Mouse (Mus musculus) liver, embryonic 15.5 days (tissue): Measurements from ENCODE around the gene Scin. TPM values are rescaled to one million over a fixed set of nuclear protein-coding genes. Genes with fewer than 3 reads are reported as not detected.

ENCODE experiments used
- ATAC-seq: fragments of 200-750 bp; cut with Nextera tagmentation; 2 replicates; pipeline ENCODE4 v1.8.0; 2017; ENCODE audit warnings: moderate number of reproducible peaks, mild to moderate bottlenecking, moderate library complexity; ENCODE audit not compliant: insufficient read depth
- H3K27ac ChIP-seq: fragments of 300-500 bp; sonication (generic); replicated peaks from 2 replicates; pipeline ENCODE4 v1.5.1; 2015; ENCODE audit warnings: mild to moderate bottlenecking, inconsistent platforms
- H3K27me3 ChIP-seq: fragments of 300-500 bp; sonication (generic); 2 replicates; pipeline ENCODE4 v1.6.1; 2015; ENCODE audit warnings: mild to moderate bottlenecking, inconsistent platforms
- H3K36me3 ChIP-seq: fragments of 300-500 bp; sonication (generic); replicated peaks from 2 replicates; pipeline ENCODE4 v1.6.1; 2015; ENCODE audit warnings: moderate library complexity, mild to moderate bottlenecking, inconsistent platforms
- H3K4me1 ChIP-seq: fragments of 300-500 bp; sonication (generic); replicated peaks from 2 replicates; pipeline ENCODE4 v1.6.1; 2015; ENCODE audit warnings: inconsistent platforms
- H3K4me2 ChIP-seq: fragments of 300-500 bp; sonication (generic); 2 replicates; pipeline ENCODE4 v1.6.1; 2015; ENCODE audit warnings: moderate library complexity, mild to moderate bottlenecking, inconsistent platforms
- H3K4me3 ChIP-seq: fragments of 300-500 bp; sonication (generic); replicated peaks from 2 replicates; pipeline ENCODE4 v1.5.1; 2015; ENCODE audit warnings: mild to moderate bottlenecking, inconsistent platforms
- H3K9ac ChIP-seq: fragments of 300-500 bp; sonication (generic); 2 replicates; pipeline ENCODE4 v1.6.1; 2015; ENCODE audit warnings: moderate library complexity, mild to moderate bottlenecking, inconsistent platforms
- H3K9me3 ChIP-seq: fragments of 300-500 bp; sonication (generic); replicated peaks from 2 replicates; pipeline ENCODE4 v1.6.1; 2016; ENCODE audit warnings: inconsistent platforms
- WGBS: fragments of 180-500 bp; shearing (Covaris S2); methylation state at CpG from one replicate; pipeline ENCODE4 v1.1.7; 2015; ENCODE audit warnings: mixed read lengths; ENCODE audit not compliant: insufficient replicate concordance; 5-methylcytosine and 5-hydroxymethylcytosine counted together
- polyA plus RNA-seq: library from polyadenylated mRNA; unstranded; fragments of >200 nt; fragmentation: Nextera tagmentation; extraction: Ambion mirVana; gene quantifications from 2 replicates; pipeline ENCODE4 v1.2.1, GENCODE M21; 2015

The Scin gene
- polyA plus RNA-seq, 1 experiment from 2014 or later = 0.12 TPM

DNA sequence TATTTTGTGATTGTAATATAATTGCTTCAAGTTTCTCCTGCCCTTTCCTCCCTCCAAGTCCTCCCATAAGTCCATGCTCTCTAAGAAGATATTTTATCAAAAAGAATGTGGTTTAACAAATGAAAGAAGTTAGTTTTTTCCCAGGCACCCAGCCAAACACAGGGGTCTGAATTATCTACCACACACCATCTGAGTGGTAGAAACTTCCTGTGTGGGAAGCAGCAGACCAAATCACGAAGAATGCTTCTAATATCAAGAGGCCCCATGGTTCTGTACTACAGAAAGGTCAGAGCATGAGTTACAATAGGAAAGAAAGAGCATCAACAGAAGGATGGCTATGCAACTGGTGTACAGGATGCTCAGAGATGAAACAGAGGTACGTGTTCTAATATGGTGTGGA is 25.9 kb downstream of the Scin start:
- no peak for ATAC-seq
- Histone ChIP-seq H3K9me3 (no peaks in the 10 kb centered on the region), H3K27ac (no peak overlapping the region), H3K4me3 (no peak overlapping the region), H3K27me3 (no peaks in the 10 kb centered on the region), H3K36me3 (no peaks in the 10 kb centered on the region), H3K4me1 (no peaks in the 10 kb centered on the region), H3K4me2 (no peak overlapping the region), H3K9ac (no peak overlapping the region)
- WGBS = 27% methylated on average over 2 of the region's 2 CpGs

DNA sequence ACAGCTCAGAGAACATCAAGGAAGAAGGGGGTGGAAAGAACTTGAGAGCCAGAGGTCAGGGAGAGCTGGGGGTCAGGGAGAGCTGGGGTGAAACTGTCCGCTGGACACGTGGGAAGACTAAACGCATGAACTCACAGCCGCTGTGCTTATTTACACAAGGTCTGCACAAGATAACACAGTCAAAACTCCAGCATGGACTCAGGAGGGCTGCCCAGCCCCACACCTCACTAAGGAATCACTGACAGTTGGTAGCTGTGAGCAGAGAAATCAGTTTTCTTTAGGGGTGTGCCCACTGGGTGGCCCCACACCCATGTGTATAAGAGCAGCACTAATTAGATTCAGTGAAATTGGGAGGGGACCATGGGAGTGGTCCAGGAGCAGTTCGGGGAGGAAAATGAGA is 27.2 kb downstream of the Scin start:
- H3K4me3 ChIP-seq = no peak overlapping the region
- ATAC-seq = no peak
- WGBS = 45% methylated on average over 5 of the region's 5 CpGs

DNA sequence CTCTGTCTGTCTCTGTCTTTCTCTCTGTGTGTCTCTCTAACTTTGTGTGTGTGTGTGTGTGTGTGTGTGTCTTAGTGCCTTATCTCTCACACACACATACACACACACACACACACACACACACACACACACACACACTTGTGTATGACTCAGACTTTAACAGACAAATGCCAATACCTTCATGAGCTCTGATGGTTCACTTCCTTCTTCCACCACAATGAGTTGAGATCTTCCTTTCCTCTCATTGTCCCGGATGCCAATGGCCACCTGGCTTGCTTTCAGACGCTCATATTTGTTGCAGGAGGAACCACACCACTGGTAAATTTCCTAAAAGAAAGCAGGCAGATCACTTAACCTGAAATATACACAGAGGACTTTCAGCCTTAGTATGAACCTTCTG is 29.3 kb downstream of the Scin start:
- no peak overlapping the region for H3K4me2 ChIP-seq
- H3K9ac ChIP-seq = no peak overlapping the region
- no peaks in the 10 kb centered on the region for H3K4me1 ChIP-seq
- ATAC-seq = no peak
- no peaks in the 10 kb centered on the region for H3K27me3 ChIP-seq
- no peak overlapping the region for H3K27ac ChIP-seq
- H3K9me3 ChIP-seq = no peaks in the 10 kb centered on the region
- no peak overlapping the region for H3K4me3 ChIP-seq
- 13% methylated on average over 2 of the region's 2 CpGs for WGBS
- no peaks in the 10 kb centered on the region for H3K36me3 ChIP-seq

More for the DNA sequence above, 27.2 kb downstream of the Scin start:
- Histone ChIP-seq H3K4me1 (no peaks in the 10 kb centered on the region), H3K9me3 (no peaks in the 10 kb centered on the region), H3K27me3 (no peaks in the 10 kb centered on the region), H3K4me2 (no peak overlapping the region), H3K9ac (no peak overlapping the region), H3K36me3 (no peaks in the 10 kb centered on the region), H3K27ac (no peak overlapping the region)

DNA sequence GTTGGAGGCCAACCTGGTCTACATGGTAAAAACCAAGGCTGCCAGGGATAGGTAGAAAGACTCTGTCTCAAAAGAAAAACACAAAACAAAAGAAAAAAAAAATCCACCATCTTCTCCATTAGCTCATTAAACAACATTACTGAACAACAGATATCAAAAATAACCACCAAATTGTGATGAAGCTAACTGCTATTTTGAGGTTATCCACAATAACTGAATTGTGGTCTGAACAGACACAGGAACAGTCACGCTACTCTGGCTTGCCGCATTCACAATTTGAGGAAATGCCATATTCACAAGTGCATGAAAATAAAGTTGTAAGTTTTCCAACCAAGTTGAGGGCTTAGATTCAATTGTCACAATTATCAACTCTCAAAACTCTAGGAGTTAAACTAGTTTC is 31.7 kb downstream of the Scin start:
- H3K36me3 ChIP-seq = no peaks in the 10 kb centered on the region
- no peak overlapping the region for H3K9ac ChIP-seq
- no peaks in the 10 kb centered on the region for H3K9me3 ChIP-seq
- no peaks in the 10 kb centered on the region for H3K27me3 ChIP-seq
- ATAC-seq = no peak
- no peak overlapping the region for H3K4me2 ChIP-seq
- 48% methylated on average over 2 of the region's 2 CpGs for WGBS
- no peak overlapping the region for H3K4me3 ChIP-seq
- H3K4me1 ChIP-seq = no peaks in the 10 kb centered on the region
- no peak overlapping the region for H3K27ac ChIP-seq

DNA sequence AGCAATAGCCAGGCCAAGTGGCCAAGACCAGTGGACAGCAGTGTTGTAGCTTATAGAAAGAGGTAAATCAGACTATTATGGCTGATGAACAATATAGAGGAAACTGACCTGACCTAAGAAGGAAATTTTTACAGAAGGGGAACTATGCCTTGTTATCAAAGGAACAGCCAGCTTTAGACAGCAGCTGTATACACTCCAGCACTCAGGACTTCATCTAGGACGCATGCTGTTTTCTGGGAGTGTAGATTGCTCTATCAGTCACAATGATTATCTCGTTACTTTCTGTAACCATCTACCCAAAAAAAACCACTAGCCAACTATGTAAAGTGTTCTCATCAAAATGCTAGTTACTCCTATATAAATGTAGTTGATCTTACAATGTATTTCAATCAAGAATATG is 34.6 kb downstream of the Scin start:
- H3K36me3 ChIP-seq = no peaks in the 10 kb centered on the region
- H3K4me2 ChIP-seq = no peak overlapping the region
- H3K27ac ChIP-seq = no peak overlapping the region
- no peak overlapping the region for H3K9ac ChIP-seq
- 23% methylated on average over 2 of the region's 2 CpGs for WGBS
- H3K9me3 ChIP-seq = no peaks in the 10 kb centered on the region
- no peaks in the 10 kb centered on the region for H3K27me3 ChIP-seq
- H3K4me1 ChIP-seq = no peaks in the 10 kb centered on the region
- no peak for ATAC-seq
- no peak overlapping the region for H3K4me3 ChIP-seq

DNA sequence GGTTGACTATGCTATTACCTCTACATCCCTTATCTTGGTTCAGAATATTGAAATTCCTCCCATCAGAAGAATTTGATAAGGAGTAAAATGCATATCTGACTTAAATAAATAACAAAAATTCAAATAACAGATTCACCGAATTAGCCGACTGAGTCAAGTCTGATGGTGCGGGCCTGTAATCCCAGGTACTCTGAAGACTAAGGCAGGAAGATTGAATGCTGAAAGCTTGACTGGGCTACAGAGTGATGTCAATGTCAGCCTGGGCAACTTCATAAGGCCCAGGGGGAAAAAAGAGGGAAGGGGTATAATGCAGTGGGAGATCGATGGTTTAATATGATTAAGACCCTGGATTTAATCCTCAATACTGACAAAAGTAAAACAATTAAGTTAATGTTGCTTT is 36.6 kb downstream of the Scin start:
- Histone ChIP-seq H3K4me3 (no peak overlapping the region), H3K9ac (no peak overlapping the region), H3K27ac (no peak overlapping the region), H3K9me3 (no peaks in the 10 kb centered on the region), H3K36me3 (no peaks in the 10 kb centered on the region), H3K27me3 (no peaks in the 10 kb centered on the region), H3K4me2 (no peak overlapping the region), H3K4me1 (no peaks in the 10 kb centered on the region)
- no peak for ATAC-seq
- WGBS = 75% methylated on average over 4 of the region's 4 CpGs

DNA sequence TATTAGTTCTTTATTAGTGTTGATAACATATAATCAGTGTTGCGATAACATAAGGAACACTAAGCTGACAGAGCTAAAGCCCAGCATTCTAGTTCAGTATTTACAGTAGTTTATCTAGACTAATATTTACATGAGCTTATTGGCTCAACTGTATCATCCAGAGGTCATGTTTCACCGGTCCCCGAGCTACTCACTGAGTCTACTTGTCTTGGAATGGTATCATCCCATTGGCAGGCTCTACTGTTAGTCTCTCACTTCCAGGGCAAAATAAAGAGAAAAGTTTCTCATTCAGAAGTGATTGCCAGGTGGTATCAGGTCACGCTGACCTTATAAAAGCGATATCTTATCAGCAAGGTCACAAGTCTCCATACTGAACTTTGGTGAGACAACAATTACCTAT is 37.0 kb downstream of the Scin start:
- no peak overlapping the region for H3K9ac ChIP-seq
- no peak for ATAC-seq
- 78% methylated on average over 5 of the region's 5 CpGs for WGBS
- H3K4me3 ChIP-seq = no peak overlapping the region
- H3K4me2 ChIP-seq = no peak overlapping the region
- no peaks in the 10 kb centered on the region for H3K4me1 ChIP-seq
- H3K9me3 ChIP-seq = no peaks in the 10 kb centered on the region
- no peaks in the 10 kb centered on the region for H3K36me3 ChIP-seq
- no peak overlapping the region for H3K27ac ChIP-seq
- H3K27me3 ChIP-seq = no peaks in the 10 kb centered on the region

DNA sequence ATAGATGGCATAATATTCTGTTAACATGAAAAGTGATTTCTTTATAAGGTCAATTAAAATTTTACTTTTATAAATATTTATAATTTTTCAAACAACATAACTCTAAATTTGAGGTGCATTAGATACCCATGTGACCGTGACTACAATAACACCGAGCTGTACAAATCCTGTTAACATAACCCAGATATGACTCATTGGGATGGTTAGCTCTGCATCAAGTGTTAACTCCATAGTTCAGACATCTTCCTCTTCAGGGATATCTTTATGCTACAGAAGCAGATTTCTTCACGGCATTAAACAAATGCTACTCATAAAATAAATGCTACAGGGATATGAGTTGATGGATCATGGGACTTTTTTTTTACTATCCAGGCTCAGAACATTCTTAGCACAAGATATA is 37.6 kb downstream of the Scin start:
- no peaks in the 10 kb centered on the region for H3K36me3 ChIP-seq
- H3K4me2 ChIP-seq = no peak overlapping the region
- 62% methylated on average over 3 of the region's 3 CpGs for WGBS
- H3K27ac ChIP-seq = no peak overlapping the region
- no peak for ATAC-seq
- no peak overlapping the region for H3K4me3 ChIP-seq
- no peaks in the 10 kb centered on the region for H3K4me1 ChIP-seq
- no peak overlapping the region for H3K9ac ChIP-seq
- H3K9me3 ChIP-seq = no peaks in the 10 kb centered on the region
- H3K27me3 ChIP-seq = no peaks in the 10 kb centered on the region

DNA sequence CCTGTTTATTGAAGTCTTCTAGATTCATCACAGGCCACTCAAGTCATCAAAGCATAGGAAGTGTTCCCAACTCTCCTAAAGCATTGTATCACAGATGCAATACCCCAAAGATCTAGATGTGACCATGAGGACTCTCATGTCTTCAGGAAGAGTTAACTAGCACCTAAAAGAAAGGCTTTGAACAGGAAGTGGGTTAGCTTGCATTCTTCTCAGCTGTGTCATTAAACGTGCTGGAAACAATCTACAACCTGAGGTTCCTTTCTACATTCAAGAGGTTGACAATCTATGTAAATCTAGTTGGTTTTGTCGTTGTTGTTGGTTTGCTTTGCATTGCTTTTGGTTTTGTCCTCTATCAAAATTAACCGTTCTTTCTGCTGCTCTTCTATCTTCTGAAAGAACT is 44.0 kb downstream of the Scin start:
- H3K4me1 ChIP-seq = no peaks in the 10 kb centered on the region
- 42% methylated on average over 3 of the region's 3 CpGs for WGBS
- H3K4me3 ChIP-seq = no peak overlapping the region
- no peak overlapping the region for H3K27ac ChIP-seq
- no peak overlapping the region for H3K4me2 ChIP-seq
- no peak overlapping the region for H3K9ac ChIP-seq
- H3K27me3 ChIP-seq = no peaks in the 10 kb centered on the region
- H3K9me3 ChIP-seq = no peaks in the 10 kb centered on the region
- no peak for ATAC-seq
- no peaks in the 10 kb centered on the region for H3K36me3 ChIP-seq

DNA sequence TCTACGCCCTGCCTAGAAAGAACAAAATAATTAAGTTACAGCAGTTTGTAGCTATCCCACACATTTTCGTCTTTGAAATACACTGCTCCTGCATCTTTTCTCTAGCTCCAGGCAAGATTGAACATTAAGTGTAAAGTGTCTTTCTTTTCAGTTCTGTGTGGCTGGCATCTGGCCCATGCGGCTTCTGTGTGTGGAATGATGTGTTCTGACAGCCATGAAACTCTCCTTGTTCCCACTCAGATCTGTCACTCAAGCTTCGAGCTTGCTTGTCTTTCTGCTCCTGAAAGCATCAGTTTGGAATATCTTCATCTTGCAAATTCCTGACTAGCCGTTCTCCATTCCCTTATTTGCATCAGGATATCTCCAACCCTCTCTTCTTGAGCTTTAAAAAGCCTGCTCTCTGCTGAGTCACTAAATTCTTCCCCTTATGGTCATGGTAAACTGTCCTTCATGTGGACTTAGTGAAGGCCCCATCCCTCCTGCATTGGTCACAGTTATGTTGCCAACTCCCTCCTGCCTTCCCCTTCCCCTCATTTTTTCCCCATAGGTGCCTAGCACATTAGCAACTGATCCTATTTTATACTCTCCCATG is 48.2 kb downstream of the Scin start:
- Histone ChIP-seq H3K4me1 (no peaks in the 10 kb centered on the region), H3K4me2 (no peak overlapping the region), H3K4me3 (no peak overlapping the region), H3K36me3 (no peaks in the 10 kb centered on the region), H3K27ac (no peak overlapping the region), H3K27me3 (no peaks in the 10 kb centered on the region), H3K9ac (no peak overlapping the region), H3K9me3 (no peaks in the 10 kb centered on the region)
- no peak for ATAC-seq
- 55% methylated on average over 5 of the region's 5 CpGs for WGBS

DNA sequence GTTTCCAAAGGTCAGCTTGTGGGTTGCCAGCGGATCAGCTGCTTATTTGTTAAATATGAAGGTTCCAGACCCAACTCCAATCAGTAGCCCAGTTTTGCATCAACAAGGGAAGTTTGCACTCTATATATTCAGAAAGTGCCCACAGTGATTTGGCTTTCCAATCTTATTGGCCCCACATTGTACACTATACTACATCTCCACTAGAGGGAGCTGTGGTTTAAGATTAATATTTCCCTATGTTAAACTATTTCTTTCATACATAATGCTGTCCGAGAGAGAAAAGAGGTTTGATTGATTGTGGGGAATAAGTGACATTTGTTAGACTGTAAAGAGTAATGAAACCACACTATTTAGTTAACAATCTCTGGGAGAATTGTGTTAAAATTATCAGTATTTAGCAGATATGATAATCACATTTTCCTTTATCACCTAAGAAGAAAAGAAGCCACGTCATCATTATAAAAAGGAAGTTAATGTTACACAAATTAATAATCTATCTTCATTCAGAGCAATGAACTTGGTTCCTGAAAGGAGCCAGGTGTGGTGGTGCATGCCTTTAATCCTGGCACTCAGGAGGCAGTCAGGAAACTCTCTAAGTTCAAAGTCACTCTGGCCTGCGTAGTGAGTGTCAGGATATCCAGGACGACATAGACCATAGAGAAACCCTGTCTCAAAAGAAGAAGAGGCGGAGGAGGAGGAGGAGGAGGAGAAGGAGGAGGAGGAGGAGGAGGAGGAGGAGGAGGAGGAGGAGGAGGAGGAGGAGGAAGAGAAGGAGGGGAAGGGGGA is 51.4 kb downstream of the Scin start:
- Histone ChIP-seq H3K9me3 (no peaks in the 10 kb centered on the region), H3K4me1 (no peaks in the 10 kb centered on the region), H3K9ac (no peak overlapping the region), H3K4me2 (no peak overlapping the region), H3K36me3 (no peaks in the 10 kb centered on the region), H3K4me3 (no peak overlapping the region), H3K27ac (no peak overlapping the region), H3K27me3 (no peaks in the 10 kb centered on the region)
- ATAC-seq = no peak
- WGBS = 22% methylated on average over 5 of the region's 6 CpGs

DNA sequence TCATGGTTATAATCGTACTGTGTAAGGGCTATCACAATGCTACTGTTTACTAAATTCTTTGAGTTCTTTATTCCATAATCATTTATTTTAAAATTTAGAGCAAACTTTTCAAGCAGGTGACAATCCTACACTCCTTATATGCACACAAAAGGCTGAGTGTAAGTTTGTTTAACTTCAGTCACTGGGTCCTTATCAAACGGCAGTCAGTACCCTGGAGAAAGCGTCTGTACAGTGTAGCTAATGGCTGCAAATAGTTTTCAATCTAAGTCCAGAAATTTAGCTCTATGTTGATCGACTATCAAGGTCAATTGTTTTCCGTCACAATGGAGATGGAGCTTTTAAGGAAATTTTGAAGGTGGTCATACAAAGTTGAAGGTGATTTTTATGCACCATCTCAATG is 52.0 kb downstream of the Scin start:
- no peak overlapping the region for H3K4me3 ChIP-seq
- H3K36me3 ChIP-seq = no peaks in the 10 kb centered on the region
- WGBS = 47% methylated on average over 5 of the region's 5 CpGs
- H3K9ac ChIP-seq = no peak overlapping the region
- H3K4me2 ChIP-seq = no peak overlapping the region
- H3K4me1 ChIP-seq = no peaks in the 10 kb centered on the region
- no peak overlapping the region for H3K27ac ChIP-seq
- no peaks in the 10 kb centered on the region for H3K9me3 ChIP-seq
- ATAC-seq = no peak
- H3K27me3 ChIP-seq = no peaks in the 10 kb centered on the region
